Mouse (Mus musculus): Measurements from ENCODE around the gene Kxd1.
A peak's percentile ranks its signal among the peaks of the same experiment; 100 is the strongest.

Kxd1 gene

GRCm38 (mm10) chr8:70469938-70470337 is 57.8 kb downstream of the Kxd1 start:
- no peak for DNase-seq (ENCODE audit: low read depth, low spot score)

GRCm38 (mm10) chr8:70469295-70469916 is 58.4 kb downstream of the Kxd1 start:
- DNase-seq (ENCODE audit: low read depth, low spot score), result no peak

DNA sequence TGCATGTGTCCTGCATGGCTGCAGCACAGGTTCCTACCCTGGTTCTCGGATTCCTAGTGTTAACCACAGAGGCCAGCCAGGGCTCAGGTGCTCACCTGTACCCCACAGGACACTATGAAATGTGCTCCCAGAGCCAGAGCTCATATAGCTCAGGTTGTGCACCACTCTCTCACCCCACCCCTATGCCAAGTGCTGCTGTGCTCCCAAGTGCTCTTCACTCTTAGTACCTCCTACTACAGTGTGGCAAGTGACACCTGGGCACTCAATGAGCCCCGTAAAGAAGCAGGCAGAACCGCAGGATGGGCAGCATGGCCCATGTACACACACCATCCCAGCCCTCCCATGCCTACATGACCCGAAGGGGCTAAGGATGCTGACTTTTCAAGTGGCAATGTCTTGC is 59.0 kb downstream of the Kxd1 start:
- no peak for DNase-seq (ENCODE audit: low read depth, low spot score)

GRCm38 (mm10) chr8:70467907-70468306 is 59.8 kb downstream of the Kxd1 start:
- no peak for DNase-seq (ENCODE audit: low read depth, low spot score)

GRCm38 (mm10) chr8:70467229-70467725 is 60.5 kb downstream of the Kxd1 start:
- no peak for DNase-seq (ENCODE audit: low read depth, low spot score)

GRCm38 (mm10) chr8:70466771-70467170 is 61.0 kb downstream of the Kxd1 start:
- DNase-seq (ENCODE audit: low read depth, low spot score), result no peak

- DNase-seq (ENCODE audit: low read depth, low spot score), result no peak
Observed at GRCm38 (mm10) chr8:70466305-70466704, 61.5 kb downstream of the Kxd1 start.

GRCm38 (mm10) chr8:70465701-70466100 is 62.1 kb downstream of the Kxd1 start:
- DNase-seq (ENCODE audit: low read depth, low spot score), result no peak

DNA sequence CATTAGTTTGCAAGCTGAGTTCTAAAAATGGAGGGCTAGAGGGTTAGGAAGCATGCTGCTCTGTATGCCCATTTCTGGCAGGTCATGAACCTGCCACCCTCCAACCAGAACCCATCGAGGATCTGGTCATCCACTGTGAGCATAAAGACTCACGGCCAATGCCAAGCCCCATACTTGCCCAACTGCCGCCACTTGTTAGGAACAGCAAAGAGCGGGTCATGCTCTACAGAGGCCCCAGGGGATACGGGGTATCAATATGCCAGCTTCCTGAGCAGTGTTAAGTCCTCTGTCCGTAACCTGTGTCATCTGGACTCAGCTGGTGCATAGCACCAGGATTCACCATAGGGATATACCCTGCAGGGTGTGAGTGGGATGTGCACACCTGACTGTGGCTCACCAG is 63.6 kb downstream of the Kxd1 start:
- DNase-seq (ENCODE audit: low read depth, low spot score), result no peak

DNA sequence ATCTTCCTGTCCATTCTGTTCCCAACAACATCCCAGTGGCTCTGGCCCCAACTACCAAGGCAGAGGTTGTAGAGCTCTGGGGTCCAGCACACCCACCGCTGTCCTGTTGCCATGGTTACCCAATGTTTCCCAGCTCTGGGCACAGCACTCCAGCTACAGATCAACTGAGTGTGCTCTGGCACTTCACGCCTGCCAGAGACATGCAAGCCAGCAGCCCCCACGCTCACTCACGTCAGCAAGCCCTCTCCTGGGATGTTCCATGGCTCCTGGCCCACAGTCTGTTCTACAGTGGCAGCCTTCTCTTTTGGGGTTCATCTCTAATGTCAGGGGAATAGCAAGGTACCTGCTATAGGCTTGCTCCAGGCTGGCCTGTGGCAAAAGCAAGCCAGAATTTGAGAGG is 64.5 kb downstream of the Kxd1 start:
- DNase-seq (ENCODE audit: low read depth, low spot score), result peak; percentile 89

DNA sequence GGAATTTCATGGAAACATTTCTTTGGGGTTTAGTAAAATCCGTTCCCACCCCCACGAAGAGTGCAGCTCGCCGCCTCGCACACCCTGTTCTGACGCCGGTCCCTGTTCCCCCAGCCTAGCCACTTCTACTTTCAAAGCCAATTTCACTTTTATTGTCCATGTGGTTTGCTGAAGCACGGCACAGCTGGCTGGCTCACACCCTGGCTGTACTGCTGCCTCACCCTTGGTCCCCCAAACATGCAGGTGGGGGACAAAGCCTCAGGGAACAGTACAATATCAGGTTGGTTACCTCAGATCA is 65.3 kb downstream of the Kxd1 start:
- DNase-seq (ENCODE audit: low read depth, low spot score), result peak; percentile 50

DNA sequence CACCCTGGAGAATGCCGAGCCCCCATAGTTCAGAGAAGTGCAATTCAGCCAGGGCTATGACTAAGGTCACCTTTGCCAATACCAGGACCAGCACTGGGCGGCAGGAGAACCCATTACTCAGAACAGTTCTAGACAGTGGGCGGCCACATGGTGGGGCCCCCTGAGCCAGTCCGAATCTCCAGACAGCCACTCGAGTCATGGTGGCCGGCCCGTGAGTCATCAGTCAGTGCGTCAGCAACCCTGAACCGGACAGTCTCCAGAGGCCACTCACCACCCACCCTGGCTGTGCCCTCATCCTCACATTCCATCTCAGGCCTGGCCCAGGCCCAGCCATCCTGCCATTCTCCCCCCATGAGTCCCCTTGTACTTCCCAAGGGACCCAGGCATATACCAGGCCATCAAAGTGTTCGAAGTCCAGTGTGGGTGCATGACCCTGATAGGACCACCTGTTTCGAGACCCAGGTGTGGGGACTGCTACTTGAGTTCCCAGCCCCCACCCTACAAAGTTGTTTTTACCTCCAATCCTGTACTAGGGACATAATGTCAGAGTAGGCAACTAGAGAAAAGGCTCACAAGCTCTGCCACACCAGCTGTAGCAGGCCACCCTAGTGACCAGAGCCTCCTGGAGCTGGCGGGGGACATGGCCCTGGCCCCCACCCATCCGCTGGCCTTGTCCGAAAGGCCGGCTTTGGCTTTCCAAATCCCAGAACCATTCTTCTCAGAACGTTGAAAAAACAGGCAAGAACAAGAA is 65.8 kb downstream of the Kxd1 start:
- DNase-seq (ENCODE audit: low read depth, low spot score), result no peak

GRCm38 (mm10) chr8:70460606-70461005 is 67.2 kb downstream of the Kxd1 start:
- DNase-seq (ENCODE audit: low read depth, low spot score), result peak; percentile 87

DNA sequence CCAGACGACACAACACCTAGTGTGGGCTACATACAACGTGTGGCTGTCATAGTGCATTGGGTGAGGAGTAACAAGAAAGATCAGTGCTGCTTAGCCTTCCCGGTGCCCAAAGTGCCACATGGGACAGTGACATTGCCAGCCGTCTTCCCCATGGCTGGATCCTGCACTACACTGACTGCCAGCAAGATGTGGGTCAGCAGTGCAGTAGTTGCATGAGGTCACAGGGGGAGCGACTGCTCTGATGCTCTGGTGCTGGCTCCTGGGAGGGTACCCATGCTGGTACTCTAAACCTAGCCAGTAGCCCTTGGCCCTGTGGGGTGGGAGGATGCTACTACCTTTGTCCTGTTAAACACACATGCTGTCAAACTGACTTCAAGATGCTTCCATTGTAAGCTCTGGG is 67.6 kb downstream of the Kxd1 start:
- no peak for DNase-seq (ENCODE audit: low read depth, low spot score)

- DNase-seq (ENCODE audit: low read depth, low spot score), result no peak
Observed at GRCm38 (mm10) chr8:70459636-70460035, 68.1 kb downstream of the Kxd1 start.

DNA sequence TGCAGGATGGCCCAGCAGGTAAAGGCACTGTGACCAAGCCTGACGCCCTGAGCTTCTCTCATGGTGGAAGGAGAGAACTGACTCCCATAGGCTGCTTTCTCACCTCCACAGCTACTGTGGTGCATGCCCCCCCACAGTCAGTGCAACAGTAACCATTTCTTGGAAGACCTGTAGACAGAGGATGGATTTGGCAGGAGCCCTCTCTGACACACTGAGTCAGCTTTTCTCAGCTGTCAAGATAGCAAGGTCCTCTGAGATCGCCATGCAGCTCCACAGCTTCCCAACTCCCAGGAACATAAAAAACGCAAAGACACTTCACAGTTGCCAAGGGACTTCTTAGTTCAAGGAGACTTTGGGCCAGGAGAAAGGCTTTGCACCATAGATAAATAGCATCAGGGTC is 69.3 kb downstream of the Kxd1 start:
- no peak for DNase-seq (ENCODE audit: low read depth, low spot score)
